Mouse (Mus musculus) hindbrain, embryonic 14.5 days (tissue): Measurements from ENCODE around the gene Bst1. TPM values are rescaled to one million over a fixed set of nuclear protein-coding genes. Genes with fewer than 3 reads are reported as not detected.

Experiments
- ATAC-seq: fragments of 200-750 bp; cut with Nextera tagmentation; 2 replicates; pipeline ENCODE4 v1.8.0; 2017; ENCODE audit warnings: moderate number of reproducible peaks, mild to moderate bottlenecking, moderate TSS enrichment, moderate library complexity; ENCODE audit not compliant: low FRiP score
- DNase-seq: peaks from one replicate; pipeline ENCODE4 v3.0.0-alpha.2; 2015; ENCODE audit warnings: low spot score
- H3K27ac ChIP-seq: fragments of 300-500 bp; sonication (generic); 2 replicates; pipeline ENCODE4 v1.5.1; 2014; ENCODE audit warnings: mild to moderate bottlenecking, moderate library complexity
- H3K27me3 ChIP-seq: fragments of 300-500 bp; sonication (generic); 2 replicates; pipeline ENCODE4 v1.6.1; 2014; ENCODE audit warnings: mild to moderate bottlenecking, low read length, mixed read lengths; ENCODE audit not compliant: control insufficient read depth, insufficient read depth
- H3K36me3 ChIP-seq: fragments of 300-500 bp; sonication (generic); replicated peaks from 2 replicates; pipeline ENCODE4 v1.6.1; 2014; ENCODE audit not compliant: control insufficient read depth, insufficient read depth
- H3K4me1 ChIP-seq: fragments of 300-500 bp; sonication (generic); replicated peaks from 2 replicates; pipeline ENCODE4 v1.6.1; 2014; ENCODE audit warnings: antibody characterized with exemption, low read length, mixed read lengths; ENCODE audit not compliant: control insufficient read depth, insufficient read depth
- H3K4me2 ChIP-seq: fragments of 300-500 bp; sonication (generic); replicated peaks from 2 replicates; pipeline ENCODE4 v1.6.1; 2014; ENCODE audit warnings: mild to moderate bottlenecking, moderate library complexity
- H3K4me3 ChIP-seq: fragments of 300-500 bp; sonication (generic); replicated peaks from 2 replicates; pipeline ENCODE4 v1.5.1; 2014; ENCODE audit warnings: mild to moderate bottlenecking, low read length
- H3K9ac ChIP-seq: fragments of 300-500 bp; sonication (generic); 2 replicates; pipeline ENCODE4 v1.6.1; 2014
- H3K9me3 ChIP-seq: fragments of 300-500 bp; sonication (generic); 2 replicates; pipeline ENCODE4 v1.6.1; 2016; ENCODE audit warnings: low read length; ENCODE audit not compliant: control insufficient read depth
- WGBS: fragments of 180-500 bp; shearing (Covaris S2); extraction: QIAGEN DNeasy Blood & Tissue Kit; methylation state at CpG from one replicate; pipeline ENCODE4 v1.1.7; 2014; 5-methylcytosine and 5-hydroxymethylcytosine counted together
- polyA plus RNA-seq: library from polyadenylated mRNA; unstranded; fragments of >200 nt; fragmentation: Nextera tagmentation; extraction: Ambion mirVana; gene quantifications from 2 replicates; pipeline ENCODE4 v1.2.1, GENCODE M21; 2014

The Bst1 gene
- polyA plus RNA-seq, 1 experiment from 2014 or later, result not detected

DNA sequence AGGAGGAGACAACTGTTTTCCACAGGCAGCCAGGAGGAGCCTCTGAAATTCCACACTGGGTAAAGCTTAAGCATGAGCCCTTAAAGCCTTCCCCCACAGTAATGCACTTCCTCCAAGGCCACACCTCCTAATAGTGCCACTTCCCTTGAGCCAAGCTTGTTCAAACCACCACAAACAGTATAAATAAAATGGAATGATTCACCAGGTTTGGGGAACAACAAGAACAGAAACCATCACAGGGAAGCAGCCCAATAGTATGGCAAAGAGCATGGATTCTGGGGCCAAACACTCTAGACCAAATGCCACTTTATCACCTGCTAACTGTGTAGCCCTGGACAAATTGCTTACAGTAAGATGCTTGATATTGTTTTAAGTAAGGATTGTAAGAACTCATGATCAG, 28.9 kb downstream of the Bst1 start:
- no peaks in the 10 kb centered on the region for H3K4me1 ChIP-seq
- H3K9ac ChIP-seq, result no peak overlapping the region
- H3K4me2 ChIP-seq, result no peak overlapping the region
- DNase-seq (no peak), ATAC-seq (no peak)
- no peak overlapping the region for H3K27ac ChIP-seq
- no peak overlapping the region for H3K4me3 ChIP-seq
- H3K27me3 ChIP-seq, result no peaks in the 10 kb centered on the region
- H3K9me3 ChIP-seq, result no peaks in the 10 kb centered on the region
- no peaks in the 10 kb centered on the region for H3K36me3 ChIP-seq

DNA sequence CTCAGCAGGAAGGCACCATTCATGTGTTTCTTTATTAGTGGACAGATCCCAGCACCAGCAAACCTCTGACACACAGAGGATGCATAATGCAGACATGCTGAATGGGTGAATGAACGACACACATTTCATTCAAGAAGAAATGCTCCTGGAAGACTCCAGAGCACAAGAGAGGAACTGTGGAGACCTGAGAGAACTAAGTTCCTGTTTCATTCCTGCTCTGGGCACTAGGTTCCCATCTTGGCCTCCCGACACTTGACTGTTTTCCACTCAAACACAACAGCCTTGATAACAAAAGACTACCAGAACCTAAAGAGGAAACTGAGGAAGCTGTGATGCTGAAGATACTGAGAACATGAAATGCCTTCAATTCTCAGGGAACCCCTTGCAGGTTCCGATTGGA, 29.6 kb downstream of the Bst1 start:
- Histone ChIP-seq H3K4me2 (no peak overlapping the region), H3K4me3 (no peak overlapping the region), H3K4me1 (no peaks in the 10 kb centered on the region), H3K9me3 (no peaks in the 10 kb centered on the region), H3K27me3 (no peaks in the 10 kb centered on the region), H3K27ac (no peak overlapping the region), H3K9ac (no peak overlapping the region), H3K36me3 (no peaks in the 10 kb centered on the region)
- WGBS, result 90% methylated on average over 3 of the region's 3 CpGs
- no peak for ATAC-seq
- no peak for DNase-seq

DNA sequence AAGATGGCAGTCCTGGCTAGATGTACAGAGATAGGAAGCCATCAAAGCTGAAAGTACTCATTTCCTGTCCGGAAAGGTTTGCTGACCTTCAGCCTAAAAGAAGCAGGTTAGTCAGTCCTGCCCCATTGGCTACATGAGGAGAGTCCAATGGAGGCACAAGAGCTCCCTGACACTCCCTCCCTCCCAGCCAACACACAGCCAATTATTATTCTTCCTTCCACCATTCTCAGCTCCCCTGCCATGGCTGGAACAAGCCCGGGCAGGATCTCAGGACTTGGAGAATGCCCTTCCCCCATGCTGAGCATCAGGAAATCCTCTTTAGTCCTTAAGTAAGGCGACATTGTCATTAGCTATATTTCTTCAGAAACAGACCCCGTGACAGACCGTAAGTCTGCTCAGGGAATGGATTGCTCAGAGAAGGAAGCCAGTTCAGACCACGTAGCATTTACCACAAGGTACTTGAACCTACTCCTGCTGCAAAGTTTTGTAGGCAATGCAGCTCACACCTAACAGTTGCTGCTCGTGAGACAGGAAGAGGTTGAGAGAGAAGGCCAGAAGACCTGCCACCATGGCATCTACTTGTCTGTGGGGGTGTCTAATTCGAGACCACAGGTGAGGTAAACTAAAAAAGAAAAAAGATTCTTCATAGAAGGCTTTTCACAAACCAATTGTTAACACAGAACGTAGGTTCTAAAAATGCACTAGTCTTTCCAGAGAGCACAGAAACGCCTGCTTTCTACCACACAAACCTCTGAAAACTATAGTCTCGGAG, 34.6 kb downstream of the Bst1 start:
- Histone ChIP-seq H3K4me1 (no peaks in the 10 kb centered on the region), H3K27me3 (no peaks in the 10 kb centered on the region), H3K36me3 (no peaks in the 10 kb centered on the region), H3K9me3 (no peaks in the 10 kb centered on the region), H3K9ac (no peak overlapping the region), H3K4me3 (no peak overlapping the region), H3K27ac (no peak overlapping the region), H3K4me2 (no peak overlapping the region)
- DNase-seq, result no peak
- no peak for ATAC-seq
- 84% methylated on average over 11 of the region's 11 CpGs for WGBS

DNA sequence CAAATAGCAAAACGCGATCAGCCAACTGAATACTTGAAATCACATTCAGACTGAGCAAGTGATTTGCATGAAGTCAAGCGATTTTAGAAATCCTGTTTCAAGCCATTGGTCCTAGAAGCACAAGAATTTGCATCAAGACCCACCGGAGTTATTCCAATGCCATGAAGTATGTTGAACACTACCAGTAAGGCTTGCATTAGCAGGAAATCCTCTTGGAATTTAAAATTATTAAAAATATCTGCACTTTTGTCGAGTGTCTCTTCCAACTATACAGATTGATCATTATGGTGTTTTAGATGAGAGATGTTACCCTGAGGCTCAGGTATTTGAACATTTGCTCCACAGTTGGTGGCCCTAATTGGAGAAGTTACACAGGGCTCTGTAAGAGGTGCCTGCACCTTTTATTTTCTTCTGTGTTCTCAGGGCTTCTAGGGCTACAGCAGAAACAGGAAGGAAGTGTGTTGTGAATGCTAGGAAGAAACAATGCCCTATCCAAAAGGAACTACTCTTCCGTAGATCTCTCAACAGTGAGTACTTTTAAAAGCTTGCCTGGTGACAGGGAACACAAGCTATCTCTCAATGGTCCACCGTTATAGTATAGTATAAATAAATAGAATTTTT, 35.3 kb downstream of the Bst1 start:
- ATAC-seq, result no peak

DNA sequence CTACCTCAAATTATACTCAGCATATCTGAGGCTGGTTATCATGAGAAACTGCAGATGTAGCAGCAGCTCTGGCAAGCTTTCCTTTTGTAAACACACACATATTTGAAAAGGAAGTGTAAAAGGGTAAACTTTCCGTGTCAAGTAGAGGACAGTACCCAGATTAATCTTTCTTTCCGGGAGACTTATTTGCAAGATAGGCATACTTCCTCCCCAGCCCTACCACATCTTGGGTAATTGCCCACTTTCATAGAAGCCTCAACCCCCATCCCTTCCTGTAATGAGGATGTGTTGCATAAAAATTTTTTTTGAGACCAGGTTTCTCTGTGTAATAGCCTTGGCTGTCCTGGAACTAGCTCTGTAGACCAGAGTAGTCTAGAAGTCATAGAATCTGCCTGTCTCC, 37.1 kb downstream of the Bst1 start:
- DNase-seq (no peak), ATAC-seq (no peak)
- no peak overlapping the region for H3K4me3 ChIP-seq
- H3K4me2 ChIP-seq, result no peak overlapping the region
- 92% methylated on average over 2 of the region's 2 CpGs for WGBS
- no peaks in the 10 kb centered on the region for H3K36me3 ChIP-seq
- H3K27ac ChIP-seq, result no peak overlapping the region
- H3K9ac ChIP-seq, result no peak overlapping the region
- no peaks in the 10 kb centered on the region for H3K4me1 ChIP-seq
- H3K9me3 ChIP-seq, result no peaks in the 10 kb centered on the region
- no peaks in the 10 kb centered on the region for H3K27me3 ChIP-seq

More for the DNA sequence above, 35.3 kb downstream of the Bst1 start:
- H3K4me1 ChIP-seq, result no peaks in the 10 kb centered on the region
- no peak overlapping the region for H3K27ac ChIP-seq
- no peaks in the 10 kb centered on the region for H3K36me3 ChIP-seq
- no peaks in the 10 kb centered on the region for H3K9me3 ChIP-seq
- WGBS, result 86% methylated on average over 7 of the region's 7 CpGs
- no peak overlapping the region for H3K4me2 ChIP-seq
- H3K9ac ChIP-seq, result no peak overlapping the region
- DNase-seq, result no peak
- no peaks in the 10 kb centered on the region for H3K27me3 ChIP-seq
- no peak overlapping the region for H3K4me3 ChIP-seq

DNA sequence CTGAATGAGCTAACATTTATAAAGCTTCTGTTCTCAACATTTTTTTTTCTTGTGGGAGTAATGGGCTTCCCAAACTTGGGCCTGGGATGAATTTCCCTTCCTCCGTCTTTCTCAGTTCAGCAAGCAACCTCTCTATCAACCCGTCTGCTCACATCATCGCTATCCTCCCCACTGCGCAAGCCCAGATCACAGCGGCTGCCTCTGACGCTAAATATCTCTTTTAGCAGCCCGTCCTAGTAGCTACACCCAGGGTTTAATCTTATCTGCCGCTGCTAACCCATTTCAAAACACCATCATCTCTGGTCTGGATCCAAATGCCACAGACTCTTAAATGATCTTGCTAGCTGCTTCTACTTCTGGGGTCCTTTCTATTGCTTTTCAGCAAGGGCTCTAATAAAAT, 41.0 kb downstream of the Bst1 start:
- no peak for ATAC-seq
- Histone ChIP-seq H3K9me3 (no peaks in the 10 kb centered on the region), H3K36me3 (no peaks in the 10 kb centered on the region), H3K27ac (no peak overlapping the region), H3K4me2 (no peak overlapping the region), H3K9ac (no peak overlapping the region), H3K4me3 (no peak overlapping the region), H3K4me1 (no peaks in the 10 kb centered on the region), H3K27me3 (no peaks in the 10 kb centered on the region)
- DNase-seq, result no peak
- 97% methylated on average over 8 of the region's 8 CpGs for WGBS

DNA sequence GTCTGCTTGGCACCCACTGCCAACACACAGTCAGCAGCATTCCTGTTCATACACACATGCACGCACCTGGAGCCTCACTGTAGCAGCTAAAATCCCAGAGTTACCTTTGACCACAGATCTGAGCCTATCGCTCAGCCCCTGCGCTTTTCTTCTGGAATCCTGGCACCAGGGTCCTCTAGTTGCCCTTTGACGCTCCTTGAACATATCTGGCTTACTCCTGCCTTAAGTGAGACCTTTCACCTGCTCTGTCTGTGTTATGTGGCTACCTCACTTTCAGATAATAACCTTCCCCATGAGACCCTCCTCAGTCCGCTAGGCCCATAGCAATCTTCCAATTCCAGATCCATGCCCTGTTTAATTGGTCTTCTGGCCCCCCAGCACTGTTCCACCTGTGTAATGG, 41.4 kb downstream of the Bst1 start:
- Histone ChIP-seq H3K9me3 (no peaks in the 10 kb centered on the region), H3K36me3 (no peaks in the 10 kb centered on the region), H3K4me1 (no peaks in the 10 kb centered on the region), H3K4me2 (no peak overlapping the region), H3K9ac (no peak overlapping the region), H3K27ac (no peak overlapping the region), H3K4me3 (no peak overlapping the region), H3K27me3 (no peaks in the 10 kb centered on the region)
- ATAC-seq (no peak), DNase-seq (no peak)
- WGBS, result 91% methylated on average over 5 of the region's 5 CpGs

DNA sequence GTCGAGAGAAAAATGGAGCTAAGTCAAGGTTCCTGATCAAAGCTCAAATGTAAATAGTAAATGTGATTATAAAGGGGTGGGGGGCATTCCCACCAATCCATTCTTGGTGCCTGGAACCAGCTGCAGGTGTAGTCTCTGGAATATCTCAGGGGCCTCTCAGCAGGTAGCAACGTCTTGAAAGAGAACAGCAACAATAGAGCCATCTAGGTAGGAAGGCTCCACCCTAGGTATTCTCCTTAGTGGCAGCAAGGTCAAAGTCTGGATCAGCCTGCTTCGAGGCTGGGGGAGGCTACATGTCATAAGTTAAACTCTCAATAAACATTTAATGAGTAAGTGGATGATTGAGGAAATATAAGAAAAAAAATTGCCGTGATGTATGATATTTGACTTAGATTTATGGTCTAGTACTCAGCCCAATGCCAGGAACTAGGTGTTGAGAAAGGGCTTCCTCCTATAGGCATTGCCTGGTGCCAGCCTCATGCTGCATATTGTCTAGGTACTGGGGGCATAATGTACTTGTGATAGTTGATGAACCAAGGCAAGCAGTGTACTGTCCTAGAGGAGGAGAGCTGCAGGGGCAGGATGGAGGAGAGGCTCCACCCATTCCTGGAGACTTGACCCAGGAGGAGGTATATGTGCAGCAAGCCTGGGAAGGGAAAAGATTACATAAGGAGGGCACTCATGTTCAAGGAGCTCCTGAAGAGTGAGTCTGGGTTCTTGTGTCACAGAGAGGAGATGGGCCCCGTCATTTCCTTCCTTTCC, 42.2 kb downstream of the Bst1 start:
- no peak overlapping the region for H3K4me3 ChIP-seq
- no peaks in the 10 kb centered on the region for H3K4me1 ChIP-seq
- H3K27ac ChIP-seq, result no peak overlapping the region
- WGBS, result 71% methylated on average over 5 of the region's 5 CpGs
- H3K4me2 ChIP-seq, result no peak overlapping the region
- H3K27me3 ChIP-seq, result no peaks in the 10 kb centered on the region
- ATAC-seq, result no peak
- H3K9ac ChIP-seq, result no peak overlapping the region
- H3K9me3 ChIP-seq, result no peaks in the 10 kb centered on the region
- no peak for DNase-seq
- H3K36me3 ChIP-seq, result no peaks in the 10 kb centered on the region

DNA sequence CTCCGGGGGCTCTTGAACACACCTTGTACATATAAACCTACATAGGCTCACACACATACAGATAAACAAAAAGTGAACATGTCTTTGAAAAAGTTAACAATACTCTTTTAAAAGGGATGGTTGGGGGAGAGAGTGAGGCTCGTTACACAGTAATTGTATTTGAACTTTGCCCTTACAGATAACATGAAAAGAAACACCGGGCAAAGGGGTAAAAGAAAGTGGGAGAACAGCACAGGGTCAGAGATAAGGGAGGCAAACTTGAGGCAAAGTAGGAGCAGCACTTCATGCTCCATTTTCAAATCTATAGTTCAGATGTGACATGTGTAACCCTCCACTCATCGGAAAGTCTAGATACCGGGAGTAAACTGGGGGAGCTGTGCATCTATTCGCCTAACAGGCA, 45.0 kb downstream of the Bst1 start:
- no peaks in the 10 kb centered on the region for H3K9me3 ChIP-seq
- 83% methylated on average over 6 of the region's 6 CpGs for whole genome bisulfite sequencing

More for the DNA sequence above, 45.0 kb downstream of the Bst1 start:
- Histone ChIP-seq H3K27ac (no peak overlapping the region), H3K4me1 (peaks cover under 1% of the 10 kb centered on the region; the same call in 1 of the 2 replicates), H3K9ac (no peak overlapping the region), H3K36me3 (no peaks in the 10 kb centered on the region), H3K4me3 (no peak overlapping the region), H3K27me3 (no peaks in the 10 kb centered on the region), H3K4me2 (no peak overlapping the region)
- ATAC-seq, result no peak
- no peak for DNase-seq
